In the genomic region with DNA sequence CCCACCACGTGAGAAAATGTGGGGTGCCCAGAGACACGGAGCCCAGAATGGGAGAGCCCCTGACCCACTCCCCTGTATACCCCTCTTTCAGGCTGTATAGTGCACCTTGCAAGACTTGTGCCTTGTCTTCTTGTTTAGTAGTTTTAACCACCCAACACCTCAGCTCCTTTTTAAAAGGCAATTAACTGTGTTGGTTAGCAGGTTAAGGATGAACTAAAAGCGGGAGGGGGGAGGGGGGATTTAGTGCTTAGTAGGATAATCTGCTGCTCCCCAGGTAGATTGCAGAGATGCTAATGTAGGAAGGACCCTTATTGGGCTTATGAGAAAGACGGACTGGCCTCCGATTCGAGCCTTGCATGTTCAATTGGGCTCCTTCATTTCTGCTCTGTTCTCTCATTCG, we compare ENCODE assay signal across 9 mouse cellular contexts. TPM values are rescaled to one million over a fixed set of nuclear protein-coding genes. Genes with fewer than 3 reads are reported as not detected.
A peak's percentile ranks its signal among the peaks of the same experiment; 100 is the strongest.
DNase-seq lines count a peak whose midpoint lies in the region; ATAC-seq and TF ChIP-seq lines count a peak whose summit lies in the region.
"Had no signal": no experiment of that assay in that cellular context is flagged by ENCODE, and none has a peak within 500 bp of the region (broad histone marks: within the 10 kb centered on the region; RNA-seq: fewer than 3 reads in every experiment).

No protein-coding gene starts in this region.

- TF ChIP-seq CTCF in lung, embryonic 14.5 days (IDR thresholded peaks at IDR 0.05; ENCODE audit: low read depth) = no peak
- no peak for TF ChIP-seq CTCF in lung, postnatal 0 days (IDR thresholded peaks at IDR 0.05)

- no peaks in the 10 kb centered on the region for H3K4me1 ChIP-seq in lung, embryonic 14.5 days (ENCODE audit: insufficient read depth)
- H3K4me1 ChIP-seq in lung, postnatal 0 days (ENCODE audit: insufficient read depth, low read depth, low read length) = no peaks in the 10 kb centered on the region
- H3K4me1 ChIP-seq in midbrain, embryonic 11.5 days (ENCODE audit: control insufficient read depth, insufficient read depth, low read length) = peaks cover 6% of the 10 kb centered on the region

- no peak for DNase-seq in frontal cortex, adult 2 months (ENCODE audit: extremely low spot score in 1 of 2, low spot score in 1 of 2)
- DNase-seq in lung, embryonic 14.5 days = no peak
- DNase-seq in lung, postnatal 0 days (ENCODE audit: low spot score) = no peak
- peak; percentile 91 for DNase-seq in midbrain, embryonic 11.5 days (ENCODE audit: low spot score, missing footprints)
- no peak for DNase-seq in cerebellum, postnatal 4 days (ENCODE audit: low spot score in 2 of 2)
- DNase-seq in cerebellum, adult 9-11 months = no peak
- DNase-seq in spleen, adult 12 weeks (ENCODE audit: low spot score) = no peak
- DNase-seq: cerebellum, adult 8-10 months had no signal

- H3K4me2 ChIP-seq in lung, embryonic 14.5 days = peak overlapping the region; percentile 57
- H3K4me2 ChIP-seq in lung, postnatal 0 days (replicated peaks; ENCODE audit: low read depth, low read length) = no peak overlapping the region
- peak overlapping the region; percentile 71 for H3K4me2 ChIP-seq in midbrain, embryonic 11.5 days

- peaks cover 19% of the 10 kb centered on the region for H3K27me3 ChIP-seq in lung, embryonic 14.5 days (ENCODE audit: insufficient read depth, low read length)
- H3K27me3 ChIP-seq in lung, postnatal 0 days (replicated peaks; ENCODE audit: insufficient read depth, low read length) = no peaks in the 10 kb centered on the region
- peaks cover 13% of the 10 kb centered on the region for H3K27me3 ChIP-seq in midbrain, embryonic 11.5 days (ENCODE audit: control insufficient read depth, insufficient read depth, low read length)

- WGBS in lung, embryonic 14.5 days = 6% methylated on average over 7 of the region's 7 CpGs
- WGBS in lung, postnatal 0 days = 12% methylated on average over 7 of the region's 7 CpGs
- under 1% methylated on average over 7 of the region's 7 CpGs for whole genome bisulfite sequencing in midbrain, embryonic 11.5 days

- peak overlapping the region; percentile 29 for H3K4me3 ChIP-seq in lung, embryonic 14.5 days (ENCODE audit: low read depth, low read length)
- H3K4me3 ChIP-seq in lung, postnatal 0 days (ENCODE audit: low read depth, low read length) = no peak overlapping the region
- peak overlapping the region; percentile 36; the same call in 1 of the 2 replicates for H3K4me3 ChIP-seq in midbrain, embryonic 11.5 days (ENCODE audit: low read depth, low read length)

- H3K27ac ChIP-seq in lung, embryonic 14.5 days (ENCODE audit: low read depth) = no peak overlapping the region
- H3K27ac ChIP-seq in lung, postnatal 0 days (ENCODE audit: low read length) = no peak overlapping the region
- no peak overlapping the region for H3K27ac ChIP-seq in midbrain, embryonic 11.5 days (ENCODE audit: low read depth, low read length)

- H3K9me3 ChIP-seq in lung, embryonic 14.5 days (ENCODE audit: low read depth, low read length) = no peaks in the 10 kb centered on the region
- H3K9me3 ChIP-seq in lung, postnatal 0 days (ENCODE audit: low read length) = no peaks in the 10 kb centered on the region
- no peaks in the 10 kb centered on the region for H3K9me3 ChIP-seq in midbrain, embryonic 11.5 days (ENCODE audit: control insufficient read depth, low read length)

- TF ChIP-seq EP300 in lung, postnatal 0 days (IDR thresholded peaks at IDR 0.05) = no peak

- H3K9ac ChIP-seq in lung, embryonic 14.5 days = no peak overlapping the region
- no peak overlapping the region for H3K9ac ChIP-seq in lung, postnatal 0 days (replicated peaks; ENCODE audit: low read depth)
- no peak overlapping the region; the same call in 1 of the 2 replicates for H3K9ac ChIP-seq in midbrain, embryonic 11.5 days (ENCODE audit: low read length)

- ATAC-seq in frontal cortex, adult (ENCODE audit: low TSS enrichment) = 0 out of 2 replicates have a peak, but pooled peaks have one; percentile 9
- no peak for ATAC-seq in lung, embryonic 14.5 days (ENCODE audit: insufficient read depth)
- ATAC-seq in lung, postnatal 0 days = no peak
- ATAC-seq in midbrain, embryonic 11.5 days (ENCODE audit: low FRiP score) = peak; percentile 34; the same call in 1 of the 2 replicates

- no peaks in the 10 kb centered on the region for H3K36me3 ChIP-seq in lung, embryonic 14.5 days (ENCODE audit: insufficient read depth)
- no peaks in the 10 kb centered on the region for H3K36me3 ChIP-seq in lung, postnatal 0 days (ENCODE audit: insufficient read depth, low read length)
- no peaks in the 10 kb centered on the region for H3K36me3 ChIP-seq in midbrain, embryonic 11.5 days (ENCODE audit: control insufficient read depth, insufficient read depth, low read length)

RNA-seq across cellular contexts. Expression of gene Npy1r, which starts 1.0 kb away (rescaled TPM):
- 19.6 and 22.5 TPM in 2 replicates for polyA plus RNA-seq in frontal cortex, adult 2 months (2012; rRNA removed)
- 0.89 and 0.92 TPM in 2 replicates for polyA plus RNA-seq in lung, embryonic 14.5 days (2014; fragmentation: Nextera tagmentation; extraction: Ambion mirVana)
- polyA plus RNA-seq in lung, postnatal 0 days (2015; fragmentation: Nextera tagmentation; extraction: Ambion mirVana) = 0.20 and 0.30 TPM in 2 replicates
- polyA plus RNA-seq in midbrain, embryonic 11.5 days (2014; fragmentation: Nextera tagmentation; extraction: Ambion mirVana) = 1.1 and 1.7 TPM in 2 replicates

RNA-seq across cellular contexts. Expression of gene Npy5r, which starts 10.1 kb away (rescaled TPM):
- 4.2 and 6.5 TPM in 2 replicates for polyA plus RNA-seq in frontal cortex, adult 2 months (2012; rRNA removed)
- polyA plus RNA-seq in lung, embryonic 14.5 days (2014; fragmentation: Nextera tagmentation; extraction: Ambion mirVana) = 0.09 and 0.17 TPM in 2 replicates
- polyA plus RNA-seq in lung, postnatal 0 days (2015; fragmentation: Nextera tagmentation; extraction: Ambion mirVana) = not detected in 2 replicates
- 0.14 and 0.29 TPM in 2 replicates for polyA plus RNA-seq in midbrain, embryonic 11.5 days (2014; fragmentation: Nextera tagmentation; extraction: Ambion mirVana)

Comparison
In these comparisons a context has a peak if more than half of its experiments do, and no peak if none do; other contexts are left out.
1. ATAC-seq: peak in frontal cortex, adult (single experiment) and midbrain, embryonic 11.5 days (single experiment); none in lung, embryonic 14.5 days (single experiment) and lung, postnatal 0 days (single experiment).